Mouse (Mus musculus): Measurements from ENCODE around the gene Zdhhc17.

Gene Zdhhc17

DNA sequence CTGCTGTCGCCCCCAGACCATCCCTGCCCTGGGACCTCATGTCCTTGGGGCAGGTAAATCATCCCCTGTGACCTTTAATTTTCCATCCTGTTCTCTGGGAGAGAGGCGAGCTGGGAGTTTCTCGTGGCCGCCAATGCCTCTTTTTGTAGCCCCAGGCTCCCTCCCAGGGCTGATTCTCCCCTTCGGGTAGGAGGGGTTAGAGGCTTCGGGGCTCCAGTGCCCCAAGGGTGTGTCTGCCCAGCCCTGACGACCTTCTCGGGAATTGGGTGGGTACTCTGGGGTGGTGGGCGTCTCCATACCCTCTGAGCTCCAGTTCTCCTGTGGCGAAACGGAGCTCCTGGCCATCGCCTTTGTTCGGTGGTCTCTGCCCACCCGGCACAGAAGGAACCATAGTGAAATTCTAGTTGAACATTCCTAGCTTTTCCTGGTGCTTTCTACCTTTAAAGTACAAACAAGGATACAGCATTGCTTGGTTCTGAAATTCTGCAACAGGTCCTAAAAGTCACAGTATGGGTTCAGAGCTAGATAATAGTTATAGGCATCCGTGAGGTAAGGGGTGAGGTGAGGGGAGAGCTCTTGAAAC is 89.5 kb downstream of the Zdhhc17 start:
- DNase-seq (ENCODE audit: low spot score): no peak

GRCm38 (mm10) chr10:110919531-110920343 is 90.2 kb downstream of the Zdhhc17 start, which contains the start of gene Csrp2:
TSS of gene Csrp2 (plus strand) at chr10:110919789.
- peak; percentile 92 for DNase-seq (ENCODE audit: low spot score)

- no peak for DNase-seq (ENCODE audit: low spot score)
These were observed 91.2 kb downstream of the Zdhhc17 start for GRCm38 (mm10) chr10:110918414-110919391.

- DNase-seq (ENCODE audit: low spot score): no peak
These were observed 92.4 kb downstream of the Zdhhc17 start for GRCm38 (mm10) chr10:110917521-110917920.

DNA sequence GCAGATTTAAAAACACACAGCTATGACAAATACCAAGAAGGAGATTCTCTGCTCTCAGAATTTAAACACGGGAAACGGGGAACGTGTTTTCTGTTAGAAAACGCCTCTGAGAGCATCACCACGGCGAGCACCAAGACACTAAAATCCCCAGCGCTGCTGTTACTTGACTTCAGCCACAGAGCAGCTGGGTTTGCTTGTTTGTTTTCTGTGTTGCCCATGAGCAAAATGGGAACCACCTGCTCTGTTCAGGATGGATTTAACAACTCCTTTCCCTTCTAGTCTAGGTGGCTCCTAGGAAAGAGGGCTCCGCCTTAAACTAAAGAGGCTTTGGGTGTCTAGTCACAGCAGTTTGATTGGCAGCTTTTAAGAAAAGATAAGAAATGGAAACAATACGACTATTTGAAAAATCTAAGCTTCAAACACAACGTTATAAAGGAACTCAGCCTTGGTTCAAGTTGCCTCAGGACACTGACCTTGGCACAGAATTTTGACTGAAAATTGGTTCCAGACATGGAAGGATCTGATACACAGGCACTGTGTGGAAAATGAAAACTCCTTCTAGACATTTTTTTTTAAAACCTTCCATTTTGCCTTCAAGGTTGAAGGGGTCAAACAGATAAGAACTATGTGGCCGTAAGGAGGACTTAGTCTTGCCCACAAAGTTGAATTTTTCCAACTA is 93.1 kb downstream of the Zdhhc17 start:
- DNase-seq (ENCODE audit: low spot score): no peak

DNA sequence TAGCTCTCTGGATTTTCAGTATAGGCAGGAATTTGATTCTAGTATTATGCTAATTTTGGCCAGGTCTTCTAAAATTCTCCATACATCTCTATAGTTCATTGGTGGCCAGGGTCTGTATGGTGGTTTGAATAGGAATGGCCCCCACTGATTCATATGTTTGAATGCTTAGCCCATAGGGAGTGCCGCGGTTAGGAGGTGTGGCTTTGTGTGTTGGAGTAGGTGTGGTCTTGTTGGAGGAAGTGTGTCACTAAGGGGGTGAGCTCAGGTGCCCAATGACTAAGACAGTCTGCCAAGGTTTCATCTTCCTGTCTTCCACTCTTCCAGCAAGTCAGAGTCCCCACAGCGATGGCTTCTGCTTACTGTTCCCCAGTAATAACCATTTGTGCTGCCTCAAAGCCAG is 106.1 kb downstream of the Zdhhc17 start:
- no peak for DNase-seq (ENCODE audit: low spot score)

DNA sequence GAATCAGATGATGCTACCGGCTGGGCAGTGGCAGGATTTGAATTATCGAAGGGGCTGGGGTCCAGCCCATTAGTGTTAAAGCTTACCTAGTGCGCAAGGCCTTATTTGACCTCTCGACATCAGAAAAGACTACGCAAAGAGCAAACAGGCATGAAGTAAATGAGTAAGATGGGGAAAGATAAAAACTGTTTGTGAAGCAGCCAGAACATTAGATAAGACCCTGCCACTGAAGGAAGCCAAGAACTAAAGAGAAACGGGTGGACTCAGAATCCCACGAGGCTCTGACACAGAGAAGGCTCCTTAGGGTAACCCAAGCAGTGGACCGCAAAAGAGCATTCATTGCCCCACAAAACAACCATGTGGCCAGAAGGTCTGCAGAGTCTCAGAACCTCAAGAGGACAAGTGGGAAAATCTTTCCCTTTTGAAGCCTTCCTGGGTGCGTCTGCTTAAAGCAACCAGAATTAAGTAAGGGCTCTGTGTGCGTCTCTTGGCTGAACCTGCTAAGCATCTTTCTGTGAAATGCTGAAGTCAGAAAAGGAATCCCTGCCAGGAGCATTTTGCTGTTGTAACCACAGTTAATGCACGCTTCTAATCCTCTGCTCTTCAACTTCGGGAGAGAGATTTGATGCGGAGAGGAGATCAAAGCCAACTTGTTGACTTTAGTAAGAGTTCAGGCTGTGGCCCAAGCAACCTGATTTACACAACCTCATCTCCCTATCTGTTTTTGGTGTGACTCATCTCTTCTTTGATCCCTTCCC is 110.0 kb downstream of the Zdhhc17 start:
- DNase-seq (ENCODE audit: low spot score): no peak
